Mouse (Mus musculus): ENCODE results near the gene Gbx1. TPM values are rescaled to one million over a fixed set of nuclear protein-coding genes. Genes with fewer than 3 reads are reported as not detected.

The Gbx1 gene
- total RNA-seq, 2 experiments from 2014 or later: not detected

DNA sequence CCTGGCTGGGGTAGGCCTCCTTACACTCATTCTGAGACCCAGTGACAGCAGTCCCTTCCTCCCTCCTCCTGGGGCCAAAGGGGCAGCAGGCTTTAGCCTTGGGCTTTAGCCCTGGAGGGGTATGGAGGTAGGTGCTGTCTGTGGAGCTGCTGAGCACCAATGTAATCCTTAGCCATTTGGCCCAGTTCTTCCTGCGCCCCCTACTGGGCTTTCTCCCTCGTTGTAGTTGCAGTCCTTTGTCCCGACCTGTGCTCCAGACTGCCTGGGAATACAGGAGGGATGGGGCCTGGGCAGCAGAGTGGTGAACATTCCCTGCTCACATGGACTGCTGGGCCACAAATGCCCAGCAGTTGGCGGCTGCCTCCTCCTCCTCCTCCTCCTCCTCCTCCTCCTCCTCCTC lies 45.4 kb downstream of the Gbx1 start:
- peak; percentile 77 to 80 for DNase-seq (ENCODE audit: low spot score in 2 of 2)

GRCm38 (mm10) chr5:24477909-24478308 lies 49.1 kb downstream of the Gbx1 start:
- DNase-seq (ENCODE audit: low spot score in 2 of 2): no peak

- no peak for DNase-seq (ENCODE audit: low spot score in 2 of 2)
Measured at GRCm38 (mm10) chr5:24475476-24476241, 51.3 kb downstream of the Gbx1 start.

- DNase-seq (ENCODE audit: low spot score in 2 of 2): peak; percentile 59 to 74
Measured at GRCm38 (mm10) chr5:24474723-24475261, 52.2 kb downstream of the Gbx1 start.

DNA sequence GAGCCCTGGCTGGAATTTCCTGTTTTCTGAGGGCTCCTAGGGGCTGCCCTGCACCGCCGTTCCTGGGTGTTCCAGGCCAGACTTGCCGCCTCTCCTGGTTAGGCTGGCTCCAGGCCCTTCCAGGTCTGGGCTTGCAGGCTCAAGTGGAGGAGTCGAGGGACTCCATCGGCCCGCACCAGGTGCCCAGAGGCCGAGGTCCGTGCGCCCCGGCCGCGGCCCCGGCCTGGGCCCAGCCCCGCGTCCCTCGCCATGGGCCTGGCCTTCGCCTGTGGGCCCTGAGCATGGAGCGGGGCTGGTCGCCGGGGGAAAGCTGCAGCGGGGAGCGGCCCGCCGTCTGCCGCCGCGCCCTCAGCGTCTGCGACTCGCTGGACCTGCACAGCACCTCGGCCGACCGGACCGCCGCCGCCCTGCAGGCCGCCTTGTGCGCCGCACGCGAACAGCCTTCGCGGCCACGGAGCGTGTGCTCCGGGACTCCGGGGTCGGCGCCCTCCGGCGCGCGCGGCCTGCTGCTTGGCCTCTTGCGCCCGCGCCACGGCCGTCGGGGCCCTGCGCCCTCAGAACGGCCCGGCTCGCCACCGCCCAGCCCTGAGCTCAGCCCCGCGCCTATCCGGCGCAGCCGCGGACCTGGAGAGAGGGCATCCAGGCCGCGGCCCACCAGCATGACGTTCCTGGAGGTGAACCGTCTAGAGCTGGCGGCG lies 52.8 kb downstream of the Gbx1 start:
- no peak for DNase-seq (ENCODE audit: low spot score in 2 of 2)

- DNase-seq (ENCODE audit: low spot score in 2 of 2): no peak
Measured at GRCm38 (mm10) chr5:24472884-24473619, 54.0 kb downstream of the Gbx1 start.

- DNase-seq (ENCODE audit: low spot score in 2 of 2): peak; percentile 71 to 82
Measured at GRCm38 (mm10) chr5:24470600-24470999, 56.4 kb downstream of the Gbx1 start.

DNA sequence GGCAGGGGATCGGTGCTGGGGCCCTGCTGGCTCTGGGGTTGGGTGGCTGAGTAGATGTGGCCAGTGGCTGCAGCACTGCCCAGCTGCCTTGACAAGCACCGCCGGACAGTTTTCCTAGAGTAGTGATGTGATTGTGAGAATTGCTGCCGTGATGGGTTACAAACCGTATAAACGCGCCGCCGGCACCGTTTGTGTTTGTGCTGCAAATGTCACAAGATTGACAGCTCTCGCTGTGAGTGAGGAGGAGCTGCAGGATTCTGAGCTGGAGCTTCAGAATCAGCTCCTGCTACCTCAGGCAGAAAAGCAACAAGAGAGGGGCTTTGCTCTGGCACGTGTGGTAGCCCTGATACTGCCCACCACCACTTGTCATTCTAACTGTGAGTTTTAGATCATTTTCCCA lies 60.2 kb downstream of the Gbx1 start:
- DNase-seq (ENCODE audit: low spot score in 2 of 2): no peak

GRCm38 (mm10) chr5:24455613-24456012 lies 71.4 kb downstream of the Gbx1 start:
- DNase-seq (ENCODE audit: low spot score in 2 of 2): no peak

DNA sequence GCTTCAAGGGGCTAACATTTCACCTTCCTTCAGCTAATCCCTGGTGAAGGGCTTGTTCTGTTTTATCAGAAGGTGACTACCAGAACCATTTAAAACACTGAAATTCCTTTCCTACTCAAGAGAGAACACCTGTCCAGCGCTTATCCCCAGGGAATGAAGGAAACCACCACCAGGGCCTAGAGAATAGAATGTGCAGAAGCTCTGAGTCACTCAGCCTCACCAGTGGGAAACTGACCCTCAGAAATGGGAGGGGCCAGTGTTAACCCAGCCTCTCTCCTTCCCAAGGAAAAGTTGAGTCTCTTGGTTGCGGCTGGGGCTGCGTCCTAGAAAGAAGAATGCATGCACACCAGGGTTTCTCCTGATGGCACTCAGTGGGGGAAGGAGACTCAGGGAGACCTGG lies 71.9 kb downstream of the Gbx1 start:
- no peak for DNase-seq (ENCODE audit: low spot score in 2 of 2)

- no peak for DNase-seq (ENCODE audit: low spot score in 2 of 2)
Measured at GRCm38 (mm10) chr5:24453985-24454303, 73.1 kb downstream of the Gbx1 start.

- DNase-seq (ENCODE audit: low spot score in 2 of 2): peak; percentile 43 to 51
Measured at GRCm38 (mm10) chr5:24453283-24453984, 73.6 kb downstream of the Gbx1 start.

Other genes with a start within 250 kb of the Gbx1 start
- 10 to 100 TPM; 15.0 to 18.6 TPM for gene Kcnh2, start 175.6 kb downstream of the Gbx1 start, total RNA-seq (2021)
- 10 to 100 TPM; 10.1 to 11.8 TPM for gene Nos3, start 162.4 kb downstream of the Gbx1 start, total RNA-seq (2021)
- gene Atg9b, start 135.1 kb downstream of the Gbx1 start, total RNA-seq (2021): 1 to 10 TPM; 5.0 to 5.2 TPM
- gene Abcb8, start 133.5 kb downstream of the Gbx1 start, total RNA-seq (2021): 10 to 100 TPM; 40.0 to 53.1 TPM
- gene Asic3, start 113.8 kb downstream of the Gbx1 start, total RNA-seq (2021): not detected
- gene Cdk5, start 103.7 kb downstream of the Gbx1 start, total RNA-seq (2021): 100 to 1,000 TPM; 127 to 133 TPM
- 10 to 100 TPM; 22.0 to 33.7 TPM for gene Slc4a2, start 103.4 kb downstream of the Gbx1 start, total RNA-seq (2021)
- 100 to 1,000 TPM in 1 of 2 experiments, 10 to 100 TPM in 1; 87.4 to 111 TPM for gene Fastk, start 81.9 kb downstream of the Gbx1 start, total RNA-seq (2021)
- gene Tmub1, start 79.3 kb downstream of the Gbx1 start, total RNA-seq (2021): 10 to 100 TPM; 24.1 to 26.4 TPM
- gene Agap3, start 75.0 kb downstream of the Gbx1 start, total RNA-seq (2021): 100 to 1,000 TPM; 511 to 516 TPM
- under 1 TPM; 0.38 to 0.41 TPM for gene Asb10, start 13.8 kb upstream of the Gbx1 start, total RNA-seq (2021)
- not detected for gene 4931409K22Rik, start 29.6 kb upstream of the Gbx1 start, total RNA-seq (2021)
- gene Abcf2, start 50.3 kb upstream of the Gbx1 start, total RNA-seq (2021): 10 to 100 TPM; 53.2 to 57.3 TPM
- gene Chpf2, start 59.5 kb upstream of the Gbx1 start, total RNA-seq (2021): 10 to 100 TPM; 54.6 to 64.1 TPM
- 100 to 1,000 TPM; 136 to 148 TPM for gene Smarcd3, start 97.2 kb upstream of the Gbx1 start, total RNA-seq (2021)
- 10 to 100 TPM; 71.7 to 75.3 TPM for gene Nub1, start 158.3 kb upstream of the Gbx1 start, total RNA-seq (2021)
- 1 to 10 TPM; 1.5 to 2.4 TPM for gene Wdr86, start 203.5 kb upstream of the Gbx1 start, total RNA-seq (2021)
- 1 to 10 TPM; 1.5 to 1.8 TPM for gene Crygn, start 230.8 kb upstream of the Gbx1 start, total RNA-seq (2021)

All from layer of hippocampus, postnatal 10 days (tissue).